Mouse (Mus musculus) myocyte (in vitro differentiated cells): ENCODE results near the gene Zcrb1.

Experiments
- POLR2A ChIP-seq: IDR thresholded peaks from one replicate; pipeline ENCODE4 v1.6.1; 2011; ENCODE audit warnings: low read depth, mild to moderate bottlenecking, control low read depth, moderate library complexity; ENCODE audit not compliant: insufficient read length
- POLR2AphosphoS2 ChIP-seq: IDR thresholded peaks from one replicate; pipeline ENCODE4 v1.6.1; 2011; ENCODE audit warnings: low read depth, control low read depth; ENCODE audit not compliant: insufficient read length

DNA sequence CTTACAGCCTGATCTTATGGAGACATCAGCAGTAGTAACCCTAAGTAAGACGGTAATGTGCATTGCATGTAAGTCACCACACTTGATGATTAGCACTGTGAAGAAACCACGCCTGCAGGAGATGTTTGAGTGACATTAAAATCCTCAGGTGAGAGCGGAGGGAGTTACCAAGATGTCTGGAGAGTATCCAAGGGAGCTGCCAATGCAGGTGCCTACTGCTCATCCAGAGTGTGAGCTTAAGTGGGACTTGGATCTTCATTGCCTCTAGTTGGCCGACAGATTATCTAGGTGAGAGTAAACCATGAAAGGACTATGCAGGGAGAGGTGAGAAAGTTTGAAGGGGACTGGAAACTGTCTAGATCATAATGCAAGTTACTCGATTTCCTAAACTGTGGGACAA, 8.4 kb upstream of the Zcrb1 start:
- TF ChIP-seq POLR2A (no peak), POLR2AphosphoS2 (no peak)
